Mouse (Mus musculus): ENCODE measurements around the gene Smarcb1. TPM values are rescaled to one million over a fixed set of nuclear protein-coding genes. Genes with fewer than 3 reads are reported as not detected.

The Smarcb1 gene
- total and polyA plus RNA-seq, 2 experiments from 2014 or later = 173 to 246 TPM

DNA sequence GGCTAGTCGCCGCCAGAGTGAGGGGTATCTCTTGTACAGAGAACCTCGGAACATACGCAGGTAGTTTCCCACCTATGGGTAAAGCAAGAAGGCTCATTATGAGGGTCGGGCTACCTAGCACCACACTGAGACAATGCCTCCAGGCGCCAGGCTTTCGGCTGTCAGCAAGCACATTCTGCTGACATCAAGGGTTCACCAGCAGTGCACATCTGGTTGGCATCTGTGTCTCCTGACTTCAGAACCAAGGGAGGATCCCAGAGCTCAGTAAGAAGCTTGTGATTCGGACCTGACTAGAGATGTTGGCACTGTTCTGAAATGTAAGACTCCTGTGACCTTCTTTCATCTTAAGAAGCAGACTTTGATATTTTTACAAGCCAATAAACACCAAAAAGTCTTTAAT is 4.6 kb downstream of the Smarcb1 start:
- Histone ChIP-seq H3K4me2 (ENCODE audit: low read depth) (no peak overlapping the region), H3K27me3 (ENCODE audit: insufficient read depth, low read length) (no peaks in the 10 kb centered on the region), H3K36me3 (ENCODE audit: insufficient read depth) (peaks cover 29% of the 10 kb centered on the region), H3K9ac (no peak overlapping the region), H3K27ac (ENCODE audit: low read depth, low read length) (no peak overlapping the region), H3K9me3 (ENCODE audit: low read length) (no peaks in the 10 kb centered on the region), H3K4me1 (ENCODE audit: insufficient read depth) (0 out of 2 replicates have a peak, but pooled peaks cover 3% of the 10 kb centered on the region), H3K4me3 (ENCODE audit: low read depth, low read length) (no peak overlapping the region)
- TF ChIP-seq CTCF (IDR thresholded peaks at IDR 0.05; ENCODE audit: low read depth) = no peak
- no peak for ATAC-seq
- 82% methylated on average over 8 of the region's 8 CpGs for WGBS
- no peak for DNase-seq

DNA sequence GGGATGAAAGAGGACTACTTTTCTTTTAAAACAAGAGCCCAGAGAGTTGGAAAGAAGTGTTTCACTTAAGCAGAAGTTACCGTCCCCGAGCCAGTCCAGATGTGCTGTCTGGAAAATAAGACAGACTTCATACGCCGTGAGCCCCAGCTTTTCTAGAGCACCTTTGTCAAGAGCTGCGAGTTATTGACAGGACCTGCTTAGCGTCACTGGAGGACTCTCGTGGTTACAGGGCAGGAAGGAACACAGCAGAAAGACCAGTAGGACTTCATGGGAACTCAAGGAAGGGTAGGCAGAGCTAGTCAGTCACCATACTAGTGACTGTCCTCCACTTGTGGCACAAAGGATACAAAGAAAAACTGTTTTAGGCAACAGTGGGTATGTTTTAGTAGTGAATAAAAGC is 5.9 kb downstream of the Smarcb1 start:
- no peak for DNase-seq
- no peak overlapping the region for H3K4me2 ChIP-seq (ENCODE audit: low read depth)
- ATAC-seq = no peak
- no peak overlapping the region for H3K27ac ChIP-seq (ENCODE audit: low read depth, low read length)
- H3K4me3 ChIP-seq (ENCODE audit: low read depth, low read length) = no peak overlapping the region
- H3K9ac ChIP-seq = no peak overlapping the region
- H3K9me3 ChIP-seq (ENCODE audit: low read length) = no peaks in the 10 kb centered on the region
- H3K4me1 ChIP-seq (ENCODE audit: insufficient read depth) = 0 out of 2 replicates have a peak, but pooled peaks cover 3% of the 10 kb centered on the region
- H3K27me3 ChIP-seq (ENCODE audit: insufficient read depth, low read length) = no peaks in the 10 kb centered on the region
- H3K36me3 ChIP-seq (ENCODE audit: insufficient read depth) = peaks cover 42% of the 10 kb centered on the region
- TF ChIP-seq CTCF (IDR thresholded peaks at IDR 0.05; ENCODE audit: low read depth) = no peak
- 87% methylated on average over 7 of the region's 7 CpGs for WGBS

- Histone ChIP-seq H3K27me3 (ENCODE audit: insufficient read depth, low read length) (no peaks in the 10 kb centered on the region), H3K9me3 (ENCODE audit: low read length) (no peaks in the 10 kb centered on the region), H3K36me3 (ENCODE audit: insufficient read depth) (peaks cover 57% of the 10 kb centered on the region), H3K4me1 (ENCODE audit: insufficient read depth) (no peaks in the 10 kb centered on the region), H3K4me3 (ENCODE audit: low read depth, low read length) (no peak overlapping the region), H3K27ac (ENCODE audit: low read depth, low read length) (no peak overlapping the region), H3K4me2 (ENCODE audit: low read depth) (no peak overlapping the region), H3K9ac (no peak overlapping the region)
- DNase-seq (no peak), ATAC-seq (no peak)
- 88% methylated on average over 6 of the region's 6 CpGs for WGBS
- TF ChIP-seq CTCF (IDR thresholded peaks at IDR 0.05; ENCODE audit: low read depth) = no peak
These were observed 8.3 kb downstream of the Smarcb1 start for GRCm38 (mm10) chr10:75913013-75913589.

- peaks cover 70% of the 10 kb centered on the region for H3K36me3 ChIP-seq (ENCODE audit: insufficient read depth)
- 86% methylated on average over 2 of the region's 2 CpGs for WGBS
- no peaks in the 10 kb centered on the region for H3K4me1 ChIP-seq (ENCODE audit: insufficient read depth)
- ATAC-seq (no peak), DNase-seq (no peak)
- H3K4me3 ChIP-seq (ENCODE audit: low read depth, low read length) = no peak overlapping the region
- no peak overlapping the region for H3K4me2 ChIP-seq (ENCODE audit: low read depth)
- H3K27me3 ChIP-seq (ENCODE audit: insufficient read depth, low read length) = no peaks in the 10 kb centered on the region
- no peak overlapping the region for H3K9ac ChIP-seq
- H3K27ac ChIP-seq (ENCODE audit: low read depth, low read length) = no peak overlapping the region
- no peaks in the 10 kb centered on the region for H3K9me3 ChIP-seq (ENCODE audit: low read length)
- TF ChIP-seq CTCF (IDR thresholded peaks at IDR 0.05; ENCODE audit: low read depth) = no peak
These were observed 10.7 kb downstream of the Smarcb1 start for GRCm38 (mm10) chr10:75910698-75911097.

DNA sequence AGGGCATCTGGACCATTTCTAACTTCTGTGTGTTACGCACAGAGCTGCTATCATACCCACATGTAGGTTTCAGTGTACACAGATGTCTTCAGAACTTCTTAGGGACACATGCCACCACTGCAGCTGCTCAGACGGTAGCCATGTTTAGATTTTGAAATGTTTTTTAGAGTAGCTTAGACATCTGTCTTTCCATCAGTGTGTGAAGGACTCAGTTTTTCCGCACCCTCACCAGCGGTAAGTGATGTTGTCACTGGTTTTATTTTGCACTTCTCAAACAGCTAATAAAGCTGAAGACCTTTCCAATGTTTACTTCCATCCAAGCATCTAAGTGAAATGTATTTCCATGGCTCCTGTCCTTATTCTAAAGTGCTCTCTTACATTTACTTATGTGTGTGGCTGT is 14.5 kb downstream of the Smarcb1 start:
- H3K27me3 ChIP-seq (ENCODE audit: insufficient read depth, low read length) = no peaks in the 10 kb centered on the region
- DNase-seq = no peak
- peaks cover 91% of the 10 kb centered on the region for H3K36me3 ChIP-seq (ENCODE audit: insufficient read depth)
- no peak for ATAC-seq
- TF ChIP-seq CTCF (IDR thresholded peaks at IDR 0.05; ENCODE audit: low read depth) = no peak
- no peaks in the 10 kb centered on the region for H3K4me1 ChIP-seq (ENCODE audit: insufficient read depth)
- no peak overlapping the region for H3K4me2 ChIP-seq (ENCODE audit: low read depth)
- no peak overlapping the region for H3K27ac ChIP-seq (ENCODE audit: low read depth, low read length)
- no peak overlapping the region for H3K9ac ChIP-seq
- 92% methylated on average over 4 of the region's 4 CpGs for WGBS
- no peak overlapping the region for H3K4me3 ChIP-seq (ENCODE audit: low read depth, low read length)
- H3K9me3 ChIP-seq (ENCODE audit: low read length) = no peaks in the 10 kb centered on the region

DNA sequence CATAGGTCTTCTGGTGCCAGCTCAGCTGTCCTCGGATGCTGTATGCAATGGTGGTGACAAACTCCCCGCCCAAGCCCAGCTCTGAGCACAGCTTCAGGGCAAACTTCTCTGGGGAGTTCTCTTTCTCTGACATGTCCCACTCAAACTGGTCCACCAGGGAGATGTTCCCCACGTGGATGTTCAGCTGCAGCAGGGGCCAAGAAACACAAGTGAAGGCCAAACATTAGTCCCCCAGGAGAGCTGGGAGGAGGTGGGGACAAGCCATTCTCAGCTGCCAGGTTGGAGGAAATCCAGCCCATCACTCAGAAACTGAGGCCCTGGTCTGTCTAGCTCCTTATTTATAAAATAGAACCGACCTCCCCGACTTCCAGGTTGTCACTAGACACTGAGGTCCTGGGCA is 17.0 kb downstream of the Smarcb1 start:
- H3K4me2 ChIP-seq (ENCODE audit: low read depth) = no peak overlapping the region
- WGBS = 90% methylated on average over 5 of the region's 5 CpGs
- H3K27ac ChIP-seq (ENCODE audit: low read depth, low read length) = no peak overlapping the region
- peaks cover 88% of the 10 kb centered on the region for H3K36me3 ChIP-seq (ENCODE audit: insufficient read depth)
- no peaks in the 10 kb centered on the region for H3K4me1 ChIP-seq (ENCODE audit: insufficient read depth)
- DNase-seq (no peak), ATAC-seq (no peak)
- H3K4me3 ChIP-seq (ENCODE audit: low read depth, low read length) = no peak overlapping the region
- H3K9ac ChIP-seq = no peak overlapping the region
- no peaks in the 10 kb centered on the region for H3K9me3 ChIP-seq (ENCODE audit: low read length)
- no peak for TF ChIP-seq CTCF (IDR thresholded peaks at IDR 0.05; ENCODE audit: low read depth)
- no peaks in the 10 kb centered on the region for H3K27me3 ChIP-seq (ENCODE audit: insufficient read depth, low read length)

DNA sequence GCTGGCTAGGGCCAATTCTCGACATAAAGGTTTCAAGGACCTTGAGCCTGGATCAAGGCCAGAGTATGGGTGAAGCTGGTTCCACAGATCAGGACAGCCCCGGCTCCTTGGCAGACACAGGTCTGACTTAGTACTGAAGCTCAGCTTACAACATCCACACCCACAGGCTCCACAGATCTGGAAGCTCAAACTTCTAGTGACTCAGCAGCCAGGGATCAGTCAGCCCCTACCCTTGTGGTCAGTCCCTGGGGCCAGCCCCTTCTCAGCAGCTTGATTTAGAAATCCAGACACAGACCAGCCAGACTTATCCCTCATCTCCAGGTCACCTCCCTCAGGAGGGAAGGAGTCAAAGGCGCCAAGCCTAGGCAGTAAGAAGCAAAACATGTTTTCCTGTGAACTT is 22.6 kb downstream of the Smarcb1 start:
- TF ChIP-seq CTCF (IDR thresholded peaks at IDR 0.05; ENCODE audit: low read depth) = no peak
- H3K4me3 ChIP-seq (ENCODE audit: low read depth, low read length) = no peak overlapping the region
- 67% methylated on average over 3 of the region's 3 CpGs for WGBS
- peaks cover 82% of the 10 kb centered on the region for H3K36me3 ChIP-seq (ENCODE audit: insufficient read depth)
- H3K9ac ChIP-seq = no peak overlapping the region
- H3K27me3 ChIP-seq (ENCODE audit: insufficient read depth, low read length) = no peaks in the 10 kb centered on the region
- no peak overlapping the region for H3K27ac ChIP-seq (ENCODE audit: low read depth, low read length)
- DNase-seq = no peak
- no peaks in the 10 kb centered on the region for H3K9me3 ChIP-seq (ENCODE audit: low read length)
- H3K4me1 ChIP-seq (ENCODE audit: insufficient read depth) = no peaks in the 10 kb centered on the region
- no peak overlapping the region for H3K4me2 ChIP-seq (ENCODE audit: low read depth)
- ATAC-seq = no peak

Data from forebrain, postnatal 0 days (tissue).